Mouse (Mus musculus) adrenal gland, postnatal 14 days (tissue): ENCODE results near the gene Mrpl28. TPM values are rescaled to one million over a fixed set of nuclear protein-coding genes. Genes with fewer than 3 reads are reported as not detected.
A peak's percentile ranks its signal among the peaks of the same experiment; 100 is the strongest.
"Not testable (repeated sequence)": the region's sequence is repeated elsewhere in the genome, so short reads cannot be mapped to it uniquely, and the experiment has no call there.

Experiments
- DNase-seq: peaks from one replicate; pipeline ENCODE4 v3.0.0; 2021; ENCODE audit warnings: mixed read lengths
- total RNA-seq: library from RNA; stranded (reverse); gene quantifications from 2 replicates; pipeline ENCODE4 v1.2.3, GENCODE M21; 2021

Mrpl28 gene
- total RNA-seq, 1 experiment from 2014 or later, result 87.3 TPM

DNA sequence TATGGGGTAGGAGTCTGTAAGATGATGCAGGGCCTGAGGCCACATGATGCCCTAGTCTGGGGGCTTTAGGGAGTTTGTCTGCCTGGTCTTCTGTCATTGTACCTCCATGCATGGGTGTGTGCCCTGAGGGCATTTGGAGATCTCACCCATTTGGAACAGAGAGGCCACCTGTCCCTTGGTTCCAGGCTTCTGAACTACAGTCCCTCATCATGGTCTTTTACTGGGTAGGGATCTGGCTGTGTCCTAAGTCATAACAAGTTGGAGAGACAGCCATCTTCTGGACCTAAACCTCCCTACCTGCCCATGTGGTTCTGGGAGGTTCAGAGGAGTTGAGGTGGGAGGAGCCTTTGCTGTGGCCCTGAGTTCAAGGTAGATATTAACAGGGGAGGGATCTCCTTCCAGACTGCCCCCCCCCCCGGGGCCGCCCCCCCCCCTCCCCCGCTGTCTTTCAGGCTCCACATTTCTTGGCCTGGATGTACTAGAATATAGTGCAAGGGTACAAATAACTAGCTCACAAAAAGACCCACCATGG is 7.3 kb upstream of the Mrpl28 start:
- DNase-seq, result no peak

DNA sequence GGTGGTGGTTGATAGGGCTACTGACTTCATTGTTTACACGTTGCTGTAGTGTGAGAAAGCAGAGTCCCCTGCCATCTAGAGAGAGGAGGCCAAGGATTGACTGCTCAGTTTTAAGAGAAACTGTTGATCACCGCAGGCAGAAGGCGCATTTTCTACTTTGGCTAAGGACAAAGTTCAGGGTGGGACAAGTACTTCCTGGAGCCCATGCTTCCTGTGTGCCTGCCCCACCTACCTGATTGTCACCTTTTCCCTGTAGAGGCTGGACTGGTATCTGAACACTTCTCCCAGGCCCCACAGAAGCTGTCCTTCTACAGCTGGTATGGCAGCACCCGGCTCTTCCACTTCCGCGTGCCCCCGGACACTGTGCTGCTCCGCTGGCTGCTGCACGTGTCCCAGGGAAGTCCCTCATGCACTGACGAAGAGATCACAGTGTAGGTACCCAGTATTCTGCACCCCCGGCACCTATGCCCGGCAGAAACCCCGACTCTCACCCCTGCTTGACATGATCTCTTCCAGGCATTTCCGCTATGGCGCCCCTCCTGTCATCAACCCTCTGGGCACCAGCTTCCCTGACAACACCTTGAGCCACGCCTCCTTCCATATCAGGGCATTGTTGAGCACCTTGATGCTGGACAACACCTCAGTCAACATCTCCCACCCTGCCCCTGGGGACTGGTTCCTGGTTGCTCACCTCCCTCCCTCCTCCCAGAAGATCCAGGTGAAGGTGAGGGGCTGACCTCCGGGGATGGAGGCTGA is 6.6 kb upstream of the Mrpl28 start:
- no peak for DNase-seq

DNA sequence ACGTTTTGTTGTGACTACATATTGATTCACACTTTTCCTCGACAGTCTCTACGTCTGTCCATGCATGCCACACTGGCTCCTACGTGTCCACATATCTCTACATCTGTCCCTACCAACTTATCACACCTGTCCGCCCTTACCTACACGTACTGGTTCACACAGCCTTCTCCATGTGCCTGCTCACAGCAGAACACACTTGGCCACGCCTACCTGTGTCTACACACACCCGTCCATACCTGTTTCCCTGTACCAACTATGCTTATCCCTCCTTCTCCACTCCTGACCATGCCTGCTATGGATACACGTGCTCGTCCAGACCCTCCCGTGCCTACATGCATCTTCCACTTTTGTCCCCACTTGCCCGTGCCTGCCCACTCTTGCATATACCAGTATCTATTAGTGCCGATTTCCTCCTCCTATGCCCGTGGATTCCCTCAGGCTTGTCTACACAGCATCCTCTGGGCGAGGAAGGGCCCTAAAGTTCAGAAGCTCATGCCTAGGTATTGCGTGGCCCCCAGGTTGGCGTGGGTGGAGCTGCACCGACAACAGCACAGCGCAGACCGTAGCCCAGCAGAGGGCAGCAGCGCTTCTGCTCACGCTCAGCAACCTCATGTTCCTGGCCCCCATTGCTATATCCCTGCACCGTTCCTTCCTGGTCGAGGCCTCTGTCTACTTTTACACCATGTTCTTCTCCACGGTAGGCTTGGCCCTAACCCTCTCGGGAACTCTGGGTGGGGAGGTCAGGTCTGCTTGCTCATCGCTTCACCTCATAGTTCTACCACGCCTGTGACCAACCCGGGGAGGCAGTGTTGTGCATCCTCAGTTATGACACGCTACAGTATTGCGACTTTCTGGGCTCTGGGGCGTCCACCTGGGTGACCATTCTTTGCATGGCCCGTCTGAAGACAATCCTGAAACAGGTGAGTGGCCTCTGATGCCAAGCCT is 3.3 kb upstream of the Mrpl28 start:
- peak; percentile 63 for DNase-seq

DNA sequence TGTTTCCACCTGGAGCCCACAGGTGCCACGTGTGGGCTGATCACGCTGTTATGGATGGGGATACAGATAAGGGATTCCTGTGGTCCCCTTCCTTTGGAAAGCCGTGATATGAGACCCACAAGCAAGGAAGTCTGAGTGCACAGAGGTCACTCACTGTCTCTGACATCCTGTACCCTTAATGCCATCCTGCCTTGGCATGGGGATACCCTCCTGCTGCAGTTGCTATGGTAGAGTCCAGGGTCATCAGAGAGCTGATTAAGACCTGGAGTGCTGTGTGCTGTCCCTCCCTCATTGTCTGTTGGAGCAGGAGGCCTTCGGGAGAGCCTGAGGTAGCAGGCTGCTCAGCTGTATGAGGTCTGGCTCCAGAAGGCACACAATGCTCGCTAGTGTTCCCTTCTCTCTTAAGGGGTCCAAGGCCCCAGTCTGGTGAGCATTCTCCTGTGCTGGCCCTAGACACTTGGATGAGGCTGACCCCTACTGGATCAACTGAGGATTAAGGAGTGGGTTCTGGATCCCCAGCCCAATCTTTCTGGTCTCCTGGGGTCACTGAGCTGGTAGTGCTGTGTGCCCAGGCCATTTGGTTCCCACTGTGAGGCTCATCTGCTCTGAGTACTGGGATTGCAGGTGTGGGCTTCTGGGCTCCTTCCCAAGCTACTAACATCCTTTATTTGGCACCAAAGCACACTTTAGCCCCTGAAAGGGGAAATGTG is 714 bp upstream of the Mrpl28 start:
- DNase-seq, result no peak

DNA sequence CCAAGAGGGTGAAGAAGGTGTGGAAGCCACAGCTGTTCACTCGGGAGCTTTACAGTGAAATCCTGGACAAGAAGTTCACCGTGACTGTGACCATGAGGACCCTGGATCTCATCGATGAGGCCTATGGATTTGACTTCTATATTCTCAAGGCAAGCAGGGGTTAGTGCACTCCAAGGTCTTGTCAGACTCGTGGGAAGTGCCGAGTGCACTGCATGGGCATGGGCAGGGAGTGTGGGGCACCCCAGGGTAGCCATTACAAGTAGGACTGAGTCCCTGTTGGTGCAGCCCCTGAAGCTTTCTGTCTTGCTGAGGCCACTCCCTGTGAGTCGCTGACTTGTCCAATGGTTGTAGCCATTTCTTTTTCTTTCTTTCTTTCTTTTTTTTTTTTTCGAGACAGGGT is 1.3 kb downstream of the Mrpl28 start:
- no peak for DNase-seq

DNA sequence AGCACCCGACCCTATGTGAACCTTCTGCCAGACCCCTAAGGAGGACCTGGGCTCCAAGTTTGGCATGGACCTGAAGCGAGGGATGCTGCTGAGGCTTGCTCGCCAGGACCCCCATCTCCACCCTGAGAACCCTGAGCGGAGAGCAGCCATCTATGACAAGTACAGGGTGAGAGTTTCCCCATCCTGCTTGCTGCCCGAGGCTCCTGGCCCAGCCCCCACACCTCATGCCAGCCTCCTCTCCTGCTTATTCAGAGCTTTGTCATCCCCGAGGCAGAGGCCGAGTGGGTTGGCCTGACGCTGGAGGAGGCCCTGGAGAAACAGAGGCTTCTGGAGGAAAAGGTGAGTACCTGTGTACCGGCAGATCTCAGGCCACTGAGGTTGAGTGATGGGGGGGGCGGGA is 1.9 kb downstream of the Mrpl28 start:
- DNase-seq, result no peak

DNA sequence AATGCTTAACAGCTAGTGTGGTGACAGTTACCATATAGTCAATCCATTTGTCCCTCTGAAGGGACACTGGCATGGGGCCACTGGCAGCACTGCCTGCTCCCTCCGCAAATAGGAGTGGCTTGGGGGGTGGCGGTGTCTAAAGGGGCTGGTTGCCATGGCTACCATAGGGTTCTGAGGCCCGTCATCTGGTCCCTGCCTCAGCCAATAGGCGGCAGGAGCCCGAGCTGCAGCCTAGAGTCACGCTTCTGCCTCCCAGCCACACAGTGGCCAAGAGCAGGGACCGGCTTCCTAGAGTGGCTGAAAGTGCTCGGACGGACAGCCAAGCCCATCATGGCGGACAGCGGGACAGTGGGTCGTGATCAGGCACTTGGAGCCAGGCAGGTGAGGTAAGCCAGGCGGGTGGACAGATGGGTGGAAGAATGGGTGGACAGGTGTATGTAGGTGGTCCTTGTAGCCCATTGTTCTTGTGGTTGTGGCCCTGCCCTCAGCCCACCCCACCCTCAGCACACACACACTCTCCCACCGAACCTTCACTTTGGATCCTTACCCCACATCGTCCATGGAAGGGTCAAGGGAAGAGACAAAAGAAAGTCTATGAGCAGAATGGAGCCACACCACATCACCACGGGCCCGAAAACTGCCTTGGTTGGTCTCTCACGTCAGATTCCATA is 7.9 kb downstream of the Mrpl28 start:
- no peak for DNase-seq

DNA sequence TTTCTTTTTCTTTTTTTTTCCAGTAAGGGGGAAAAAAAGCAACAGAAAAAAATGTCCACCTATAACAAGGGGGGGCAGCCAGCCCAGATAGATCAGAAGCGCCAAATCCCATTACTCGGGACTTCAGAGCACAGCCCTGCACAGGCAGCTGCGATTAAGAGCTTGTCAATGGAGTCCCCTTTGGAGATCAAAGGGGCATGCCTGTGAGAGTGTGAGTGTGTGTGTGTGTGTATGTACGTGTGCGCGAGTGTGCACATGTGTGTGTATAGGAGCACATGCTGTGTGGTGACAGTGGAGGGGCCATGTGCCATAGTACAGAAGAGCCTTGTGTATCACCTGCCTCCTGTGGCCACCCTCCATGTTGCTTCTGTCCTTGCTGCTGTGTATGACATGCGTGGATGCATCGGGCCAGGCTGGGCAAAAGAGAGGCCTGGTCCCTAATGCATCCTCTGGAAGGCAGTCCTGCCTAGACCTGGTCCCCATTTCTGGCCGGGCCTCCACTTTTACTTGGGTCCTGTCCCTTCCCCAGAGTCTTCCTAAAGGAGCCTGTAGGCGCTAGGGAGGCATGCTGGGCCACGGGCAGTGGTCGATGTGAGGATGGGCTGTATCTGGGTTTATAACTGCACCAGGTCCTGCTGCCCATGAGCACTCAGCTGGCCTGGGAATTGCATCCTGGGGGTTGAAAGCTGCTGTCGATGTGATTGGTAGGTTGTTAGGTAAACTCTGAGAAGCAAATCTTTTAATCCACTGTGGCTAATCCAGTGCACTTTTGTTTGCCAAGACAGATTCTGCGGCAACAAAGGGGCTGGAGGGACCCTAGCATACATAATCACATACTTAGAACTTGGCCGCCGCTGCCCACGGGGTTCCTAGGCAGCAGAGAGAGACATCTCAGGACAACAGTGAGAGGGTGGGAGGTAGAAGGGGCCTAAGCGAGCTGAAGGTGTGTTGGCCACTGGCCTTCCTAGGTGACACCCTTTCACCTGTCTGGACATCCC is 8.9 kb downstream of the Mrpl28 start:
- DNase-seq, result no peak

DNA sequence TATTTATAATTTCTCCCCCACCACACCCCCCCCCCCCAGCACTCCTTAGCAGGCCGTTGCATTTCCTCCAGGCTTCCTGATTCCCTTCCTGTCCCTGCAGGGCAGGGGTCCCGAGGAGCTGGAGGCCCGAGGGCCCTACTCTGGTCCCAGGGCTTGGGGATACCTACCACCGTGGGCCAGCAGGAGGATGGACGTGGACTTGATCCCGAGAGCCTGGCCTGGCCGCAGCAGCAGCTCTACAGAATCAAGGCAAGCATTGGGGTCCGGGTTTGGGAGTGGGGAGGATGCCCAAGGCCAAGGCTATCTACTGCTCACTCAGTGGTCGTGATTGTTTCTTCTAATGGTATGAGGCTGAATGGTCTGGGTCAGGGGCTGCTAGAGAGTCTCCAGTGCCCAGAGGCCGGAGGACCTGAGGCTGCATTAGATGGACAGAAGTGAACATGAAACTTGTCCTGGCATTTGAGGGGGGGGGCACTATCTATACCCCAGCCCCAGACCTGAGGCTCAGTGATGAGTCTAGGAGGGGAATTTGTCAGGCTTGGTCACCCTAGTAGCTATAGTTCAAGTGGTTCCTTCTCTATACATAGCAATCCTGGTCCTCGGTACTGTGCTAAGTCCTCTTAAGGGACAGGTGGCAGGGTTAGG is 13.9 kb downstream of the Mrpl28 start:
- DNase-seq, result no peak

DNA sequence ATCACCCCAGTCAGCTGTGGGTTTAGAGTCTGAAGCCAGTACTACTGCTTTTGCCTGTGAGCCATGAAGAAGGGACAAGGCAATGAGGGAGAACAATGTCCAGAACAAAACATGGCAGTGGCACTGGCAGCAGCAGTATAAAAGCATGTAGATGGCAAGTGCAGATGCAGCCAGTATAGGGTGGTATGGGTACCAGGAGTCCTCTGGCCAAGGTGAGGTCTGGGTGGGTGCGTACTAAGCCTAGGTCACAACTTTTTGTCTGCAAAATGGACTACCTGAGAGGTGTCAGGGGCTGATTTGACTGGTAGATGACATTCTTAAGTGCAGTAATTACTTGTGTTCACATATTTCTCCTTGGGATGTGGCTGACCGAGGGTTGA is 14.4 kb downstream of the Mrpl28 start:
- DNase-seq, result no peak

DNA sequence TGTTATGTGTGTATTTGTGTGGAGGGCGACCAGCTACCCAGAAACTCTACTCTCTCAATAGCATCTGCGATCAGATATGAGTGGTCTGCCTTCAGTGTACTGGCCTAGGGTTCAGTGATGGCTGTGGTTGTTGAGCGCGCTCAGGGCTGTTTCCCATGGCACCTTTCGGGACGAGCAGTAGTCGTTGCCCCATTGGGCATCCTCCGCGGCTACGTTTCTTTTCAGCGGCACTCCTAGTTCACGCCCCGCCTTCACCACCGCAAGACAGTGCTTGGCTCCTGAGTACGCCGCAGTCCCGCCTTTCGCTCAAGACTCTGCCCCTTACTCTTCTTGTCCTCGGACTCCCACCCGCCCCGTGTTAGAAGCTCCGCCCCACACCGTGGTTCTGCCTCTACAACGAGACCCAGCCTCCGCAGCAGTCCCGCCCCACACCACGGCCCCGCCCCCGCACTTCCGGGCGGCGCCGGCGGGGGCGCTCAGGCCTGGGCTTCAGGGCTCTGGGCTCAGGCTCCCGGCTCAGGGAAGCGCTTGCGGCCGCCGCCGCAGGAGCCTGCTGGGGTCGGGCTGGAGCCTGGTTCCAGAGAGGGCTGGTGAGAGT is 15.0 kb downstream of the Mrpl28 start, which contains the start of gene Axin1:
Axin1 (plus strand) TSS at position 450 of the 598 bp plus-strand sequence.
- DNase-seq, result peak; percentile 95

DNA sequence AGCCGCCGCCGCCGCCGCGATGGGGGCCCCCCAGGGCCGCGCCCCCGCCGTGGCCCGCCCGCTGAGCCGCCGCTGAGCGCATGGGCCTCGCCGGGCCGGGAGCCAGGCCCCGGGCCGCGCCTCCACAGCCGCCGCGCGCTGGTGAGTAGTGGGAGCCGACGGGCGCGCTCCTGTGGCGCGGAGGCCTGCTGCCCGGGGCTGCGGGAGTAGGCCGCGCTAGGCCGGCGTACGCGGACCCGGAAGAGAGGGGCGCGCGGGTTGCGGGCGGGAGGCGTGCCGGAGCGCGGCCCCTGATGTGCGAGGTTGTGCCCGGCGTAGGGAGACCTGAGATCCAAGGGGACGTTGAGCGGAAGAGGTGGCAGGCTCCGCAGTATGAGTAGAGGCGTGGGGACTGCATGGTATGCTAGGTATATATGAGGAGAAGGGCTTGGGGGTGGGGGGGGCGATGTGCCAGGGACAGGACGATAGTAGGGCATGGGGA is 15.6 kb downstream of the Mrpl28 start:
- peak; percentile 78 for DNase-seq

DNA sequence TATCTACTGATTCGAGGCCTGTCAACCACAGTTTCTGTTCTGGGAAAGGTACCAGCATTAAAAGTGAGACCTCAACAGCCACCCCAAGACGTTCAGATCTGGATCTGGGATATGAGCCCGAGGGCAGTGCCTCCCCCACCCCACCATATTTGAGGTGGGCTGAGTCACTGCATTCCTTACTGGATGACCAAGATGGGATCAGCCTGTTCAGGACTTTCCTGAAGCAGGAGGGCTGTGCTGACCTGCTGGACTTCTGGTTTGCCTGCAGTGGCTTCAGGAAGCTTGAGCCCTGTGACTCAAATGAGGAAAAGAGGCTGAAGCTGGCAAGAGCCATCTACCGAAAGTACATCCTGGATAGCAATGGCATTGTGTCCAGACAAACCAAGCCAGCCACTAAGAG is 19.5 kb downstream of the Mrpl28 start:
- DNase-seq, result no peak

DNA sequence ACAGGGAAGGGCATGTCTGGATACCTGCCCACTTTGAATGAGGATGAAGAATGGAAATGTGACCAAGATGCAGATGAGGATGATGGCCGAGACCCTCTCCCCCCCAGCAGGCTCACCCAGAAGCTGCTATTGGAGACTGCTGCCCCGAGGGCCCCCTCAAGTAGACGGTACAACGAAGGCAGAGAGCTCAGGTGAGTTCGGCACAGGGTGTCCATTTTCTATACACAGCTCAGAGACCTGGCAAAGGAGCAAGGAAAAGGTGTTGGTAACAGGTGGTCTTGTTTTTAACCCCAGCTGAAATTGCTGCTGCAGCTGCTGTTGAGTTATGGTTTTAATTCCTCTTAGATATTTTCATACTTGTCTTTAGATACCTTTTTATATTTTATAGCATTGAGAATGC is 20.1 kb downstream of the Mrpl28 start:
- no peak for DNase-seq

DNA sequence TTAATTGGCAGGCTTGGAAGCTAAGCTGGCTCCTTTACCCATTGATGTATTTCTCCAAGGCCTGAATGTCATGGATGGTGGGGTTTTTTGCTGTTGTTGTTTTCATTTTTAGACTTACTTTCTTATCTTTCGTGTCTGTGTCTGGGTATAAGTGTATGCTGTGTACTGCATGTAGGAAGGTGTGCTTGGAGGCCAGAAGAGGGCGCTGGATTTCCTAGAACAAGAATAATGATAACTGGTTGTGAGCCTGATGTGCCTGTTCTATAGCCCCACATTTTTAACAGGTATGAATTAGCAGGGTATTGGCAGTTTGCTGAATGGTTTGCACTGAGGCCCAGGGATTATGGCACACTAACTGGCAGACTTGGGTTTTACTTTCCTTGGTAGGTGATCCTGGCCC is 25.8 kb downstream of the Mrpl28 start:
- DNase-seq, result no peak

DNA sequence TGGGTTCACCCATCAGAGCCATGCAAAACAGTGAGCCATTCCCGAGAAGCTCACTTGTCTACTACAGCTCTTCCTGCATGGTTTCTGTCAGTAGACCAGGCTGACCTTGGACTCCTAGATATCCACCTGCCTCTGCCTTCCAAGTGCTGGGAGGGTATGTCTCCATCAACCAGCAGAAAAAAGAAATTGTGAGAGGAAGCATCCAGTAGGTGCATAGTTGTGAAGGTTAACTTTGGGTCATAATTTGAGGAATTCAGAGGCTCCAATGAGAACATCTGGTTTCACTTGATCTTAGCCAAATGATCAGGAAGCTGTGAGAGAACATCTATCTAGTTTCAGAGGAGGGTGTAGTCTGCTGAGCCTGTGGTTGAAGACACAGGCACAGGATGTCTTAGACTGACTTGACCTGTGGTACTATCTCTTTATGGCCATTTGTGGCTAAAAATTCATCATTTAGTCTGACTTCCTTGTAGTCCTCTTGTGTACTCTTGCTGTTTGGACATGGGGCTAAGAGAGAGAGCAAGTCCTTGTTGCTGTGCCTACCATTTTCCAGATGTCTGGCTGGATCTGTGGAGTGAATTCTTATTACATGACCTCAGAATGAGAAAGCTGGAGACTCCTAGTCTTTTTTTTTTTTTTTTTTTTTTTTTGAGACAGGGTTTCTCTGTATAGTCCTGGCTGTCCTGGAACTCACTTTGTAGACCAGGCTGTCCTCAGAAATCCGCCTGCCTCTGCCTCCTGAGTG is 28.8 kb downstream of the Mrpl28 start:
- DNase-seq, result no peak

DNA sequence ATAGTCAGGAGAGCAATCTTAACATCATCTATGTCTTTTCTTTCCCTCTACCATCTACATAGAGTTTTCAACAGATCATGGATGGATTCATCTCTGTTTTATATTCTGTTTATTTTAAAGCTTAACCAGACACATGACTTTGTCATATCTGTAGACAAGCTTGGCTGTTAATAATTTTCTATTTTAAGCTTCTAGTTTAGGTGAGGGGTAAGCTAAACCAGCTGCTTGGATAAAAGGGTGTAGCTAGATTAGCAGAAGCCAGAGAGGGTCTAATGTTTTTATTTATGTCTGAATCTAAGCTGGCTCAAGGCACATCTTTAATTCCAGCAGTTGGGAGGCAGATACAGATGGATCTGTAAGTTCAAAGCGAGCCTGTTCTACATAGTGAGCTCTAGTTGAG is 39.4 kb downstream of the Mrpl28 start:
- no peak for DNase-seq

DNA sequence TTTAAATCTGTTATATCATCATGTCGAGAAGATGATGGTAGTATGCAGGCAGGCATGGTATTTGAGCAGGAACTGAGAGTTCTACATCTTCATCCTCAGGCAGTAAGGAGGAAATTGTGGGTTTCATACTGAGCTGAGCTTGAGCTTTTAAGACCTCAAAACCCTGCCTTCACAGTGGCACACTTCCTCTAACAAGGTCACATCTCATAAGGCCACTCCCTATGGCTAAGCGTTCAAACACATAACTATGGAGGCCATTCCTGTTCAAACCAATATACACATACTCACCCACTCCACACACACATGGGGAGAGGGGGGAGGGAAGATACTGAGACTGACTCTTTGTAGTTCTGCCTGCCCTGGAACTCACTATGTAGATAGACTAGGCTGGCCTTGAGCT is 44.7 kb downstream of the Mrpl28 start:
- DNase-seq, result no peak

DNA sequence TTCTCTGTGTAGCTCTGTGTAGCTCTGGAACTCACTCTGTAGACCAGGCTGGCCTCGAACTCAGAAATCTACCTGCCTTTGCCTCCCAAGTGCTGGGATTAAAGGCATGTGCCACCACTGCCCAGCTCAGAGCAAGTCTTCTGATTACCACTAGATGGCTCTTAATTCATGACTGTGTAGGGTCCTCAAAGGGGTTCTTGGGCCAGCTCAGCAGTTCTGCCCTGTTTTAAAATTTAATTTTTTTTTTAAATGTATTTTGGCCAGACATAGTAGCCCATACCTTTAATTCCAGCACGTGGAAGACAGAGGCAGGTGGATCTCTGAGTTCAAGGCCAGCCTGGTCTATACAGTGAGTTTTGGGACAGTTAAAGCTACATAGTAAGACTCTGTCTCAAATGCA is 51.9 kb downstream of the Mrpl28 start:
- not testable (repeated sequence) for DNase-seq
